Mouse (Mus musculus) kidney, adult 2 months (tissue): ENCODE data around the gene Olfr412.

Experiments
- CTCF ChIP-seq: fragments of 200-500 bp; conservative IDR thresholded peaks from 2 replicates; pipeline ENCODE4 v1.5.1; 2011; ENCODE audit warnings: low read depth, mild to moderate bottlenecking, control low read depth, low read length, moderate library complexity, mixed read lengths; ENCODE audit not compliant: insufficient read depth, insufficient read length
- POLR2A ChIP-seq: fragments of 200-500 bp; IDR thresholded peaks from one replicate; pipeline ENCODE4 v1.6.1; 2011; ENCODE audit warnings: low read depth, low read length, control low read depth

GRCm38 (mm10) chr11:74337931-74338330 lies 23.9 kb upstream of the Olfr412 start, which contains the start of gene Olfr410:
- TF ChIP-seq CTCF (no peak), POLR2A (no peak)
